Mouse (Mus musculus) c-Kit-positive CD71-negative TER-119-negative erythroid progenitor cells, embryonic 14.5 days (primary cell): ENCODE data around the gene Tpst2.

ENCODE experiments used
- DNase-seq: peaks from one replicate; pipeline ENCODE4 v3.0.0-alpha.2; 2013; ENCODE audit warnings: low read depth

Gene Tpst2

GRCm38 (mm10) chr5:112255426-112255825 is 21.1 kb upstream of the Tpst2 start, which contains the start of gene Crybb1:
Crybb1 (plus strand) TSS chr5:112255815.
- DNase-seq, result no peak

- no peak for DNase-seq
Measured at GRCm38 (mm10) chr5:112256457-112256856, 20.0 kb upstream of the Tpst2 start.

DNA sequence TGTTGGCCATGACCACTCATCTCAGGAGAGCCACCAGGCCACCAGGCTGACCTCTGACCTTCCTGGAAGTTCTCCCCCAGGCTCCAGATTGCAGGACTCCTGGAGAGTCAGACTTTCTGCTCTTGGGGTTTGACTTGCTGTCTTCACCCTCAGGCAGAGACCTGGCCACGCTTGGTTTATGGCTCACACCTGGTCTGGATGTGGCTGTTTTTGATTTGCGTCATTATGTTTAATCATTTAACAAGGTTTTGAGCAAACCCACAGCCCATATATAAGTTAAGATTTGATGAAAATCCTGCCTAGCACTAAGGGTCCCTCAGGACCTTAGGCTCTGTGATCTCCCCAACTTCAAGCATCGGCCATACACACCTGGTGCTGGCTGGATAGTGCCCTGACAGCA is 18.6 kb upstream of the Tpst2 start:
- no peak for DNase-seq

DNA sequence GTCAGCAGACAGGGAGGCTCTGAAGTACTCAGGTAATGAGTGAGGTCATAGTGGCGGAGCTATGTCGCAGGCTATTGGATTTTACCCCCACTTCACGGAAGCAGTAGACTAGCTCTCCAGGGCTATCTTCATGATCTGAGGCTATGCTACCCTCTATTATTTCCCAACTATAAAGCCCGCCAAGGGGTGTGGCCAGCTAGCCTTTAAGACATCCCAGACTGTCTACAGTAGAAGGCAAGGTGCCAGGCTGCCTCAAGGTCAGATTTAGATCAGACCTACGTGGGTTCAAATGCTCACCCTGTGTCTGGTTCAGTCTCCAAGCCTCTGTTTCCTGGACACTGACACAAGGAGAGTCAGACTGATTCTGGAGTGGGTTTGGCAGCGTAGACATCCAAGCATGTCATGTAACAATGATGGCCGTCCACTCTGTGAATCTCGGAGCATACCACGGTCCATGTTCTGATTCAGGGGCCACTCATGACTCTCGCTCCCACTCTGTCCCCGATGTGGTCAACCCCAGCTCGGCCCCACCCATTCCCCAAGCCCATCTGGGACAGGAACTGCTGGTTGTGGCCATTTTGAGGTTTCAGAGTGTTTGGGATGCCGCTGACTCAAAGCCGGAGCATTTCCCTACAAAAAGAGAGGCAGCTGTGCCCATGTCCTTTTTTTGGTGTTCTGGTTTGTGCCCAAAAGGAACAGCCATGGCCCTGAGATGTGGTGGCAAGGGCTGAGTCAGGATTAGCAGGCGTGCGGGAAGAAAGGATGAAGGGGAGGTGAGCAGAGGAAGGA is 16.4 kb upstream of the Tpst2 start:
- DNase-seq, result no peak

GRCm38 (mm10) chr5:112260818-112261217 is 15.7 kb upstream of the Tpst2 start:
- DNase-seq, result no peak

DNA sequence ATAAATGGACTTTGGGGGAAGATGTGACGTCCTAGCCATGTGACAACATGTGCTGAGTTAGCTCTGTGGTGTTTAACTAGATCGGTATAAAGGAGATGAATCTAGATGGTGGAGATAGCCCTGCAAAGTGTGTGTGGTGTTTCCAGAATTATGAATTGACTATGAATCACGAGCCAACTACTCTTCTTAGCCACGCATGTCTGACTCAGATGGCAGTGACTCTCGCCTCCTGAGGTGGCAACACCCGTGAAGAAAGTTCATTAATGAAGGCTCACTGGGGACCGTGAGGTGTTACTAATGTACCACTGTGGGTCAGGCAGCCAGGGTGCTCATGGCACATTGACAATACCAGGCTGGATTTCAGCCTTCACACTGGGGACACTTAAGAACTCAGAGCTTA is 12.4 kb upstream of the Tpst2 start:
- no peak for DNase-seq

- no peak for DNase-seq
Measured at GRCm38 (mm10) chr5:112265110-112265509, 11.4 kb upstream of the Tpst2 start.

DNA sequence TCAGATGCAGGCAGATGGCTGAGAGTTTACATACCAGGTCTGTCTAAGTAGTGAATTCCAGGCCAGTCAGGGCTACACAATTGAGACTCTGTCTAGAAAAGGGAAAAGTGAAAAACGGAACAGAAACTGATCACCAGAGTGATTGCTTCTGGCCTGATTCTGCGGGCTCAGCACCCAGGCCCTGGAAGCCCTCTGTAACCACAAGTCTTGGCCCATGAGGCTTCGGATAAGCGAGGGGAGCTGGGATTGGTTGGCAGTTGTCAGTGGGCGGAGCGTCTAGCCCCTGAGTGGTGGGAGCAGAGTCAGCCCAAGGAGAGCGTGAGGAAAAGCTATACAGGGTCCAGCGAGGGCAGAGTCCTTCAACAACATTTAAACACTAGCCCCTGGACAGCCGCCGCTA is 11.0 kb upstream of the Tpst2 start:
- no peak for DNase-seq

DNA sequence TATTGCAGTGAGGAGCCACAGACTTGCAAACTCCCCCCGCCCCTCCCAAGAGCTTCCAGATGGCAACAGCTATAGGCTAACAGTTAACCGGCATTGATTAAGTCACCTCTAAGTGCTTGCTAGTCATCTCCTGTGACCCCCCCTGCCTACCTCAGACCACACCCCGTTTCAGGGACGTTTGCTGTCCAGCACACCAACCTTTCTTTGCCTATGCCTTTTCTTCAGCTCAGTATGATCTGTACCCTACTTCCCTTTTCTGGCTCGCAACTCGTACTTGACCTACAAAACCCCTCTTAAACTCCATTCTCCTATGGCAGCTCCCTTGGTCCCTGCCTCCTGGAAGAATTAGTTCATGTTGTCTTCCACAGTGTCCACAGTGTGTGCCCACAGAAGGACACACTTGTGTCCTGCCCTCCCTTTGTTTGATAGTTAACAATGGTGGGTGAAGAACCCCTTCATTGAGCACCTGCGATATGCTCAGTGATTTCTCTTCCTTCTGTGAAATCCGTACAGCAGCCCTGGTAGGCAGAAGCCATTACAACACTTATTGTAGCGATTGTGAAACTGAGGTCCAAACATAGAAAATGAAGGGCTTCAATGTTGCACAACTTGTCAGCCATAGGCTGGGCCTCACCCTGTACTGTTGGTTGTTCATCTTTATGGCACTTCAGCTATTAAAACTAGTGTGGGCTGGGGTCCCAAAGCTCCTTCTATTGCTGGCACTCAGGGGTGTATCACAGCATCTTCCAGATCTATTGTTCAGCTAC is 10.3 kb upstream of the Tpst2 start:
- DNase-seq, result no peak

DNA sequence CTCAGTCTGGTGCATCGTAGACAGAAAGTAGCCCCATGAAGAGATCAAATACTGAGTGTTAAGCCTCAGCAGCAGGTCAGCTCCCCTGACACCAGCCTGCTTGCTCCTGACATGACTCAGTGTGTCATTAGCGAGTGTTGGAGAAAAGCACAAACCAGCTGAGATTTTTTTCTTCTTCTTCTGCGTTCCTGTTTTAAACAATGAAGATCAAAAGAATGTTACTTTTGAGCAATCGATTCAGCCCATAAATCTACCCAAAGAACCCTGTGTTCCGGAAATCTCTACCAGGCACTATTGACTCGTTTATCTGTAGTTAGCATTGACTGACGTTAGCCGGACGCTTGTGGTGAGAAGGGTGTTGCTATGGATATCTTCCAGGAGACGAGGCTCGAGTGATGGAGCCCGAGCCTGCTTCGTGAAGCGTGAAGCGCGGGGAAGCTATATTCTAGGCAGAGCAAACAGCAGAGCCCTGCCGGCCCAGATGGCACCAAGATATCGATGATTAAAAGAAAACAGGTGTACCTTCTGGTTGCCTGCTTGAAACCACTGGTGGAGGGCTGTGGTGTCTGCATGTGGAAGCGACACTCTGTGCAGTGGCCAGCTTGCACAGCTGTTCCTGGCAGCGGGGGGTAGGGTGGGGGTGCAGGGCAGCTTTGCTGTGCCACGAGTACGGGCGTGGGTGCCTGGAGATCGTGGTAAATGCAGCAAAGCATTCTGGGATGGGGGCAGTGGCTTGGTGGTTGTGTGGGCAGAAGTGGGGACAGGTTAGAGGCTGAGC is 5.5 kb upstream of the Tpst2 start:
- no peak for DNase-seq

DNA sequence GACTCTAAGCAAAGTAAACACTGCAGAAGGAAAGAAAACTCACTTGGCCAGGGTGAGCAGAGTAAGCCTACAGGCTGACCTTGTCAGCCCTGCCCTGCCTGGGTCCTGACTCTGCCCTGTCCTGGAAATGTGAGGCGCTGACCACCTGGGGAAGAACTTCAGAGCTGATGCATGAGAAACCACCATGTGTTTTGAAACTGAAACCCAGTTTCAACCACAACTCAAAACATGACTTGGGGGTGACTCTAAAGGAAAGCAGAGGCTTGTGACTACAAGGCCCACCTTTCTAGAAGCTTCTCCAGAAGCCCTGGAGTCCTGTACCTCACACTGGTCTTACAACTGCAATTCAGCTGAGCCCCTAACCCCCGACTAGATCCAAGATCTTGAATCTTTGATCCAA is 3.6 kb upstream of the Tpst2 start:
- no peak for DNase-seq

- DNase-seq, result no peak
Measured at GRCm38 (mm10) chr5:112273746-112274463, 2.6 kb upstream of the Tpst2 start.

- DNase-seq, result no peak
Measured at GRCm38 (mm10) chr5:112275021-112275804, 1.3 kb upstream of the Tpst2 start.

DNA sequence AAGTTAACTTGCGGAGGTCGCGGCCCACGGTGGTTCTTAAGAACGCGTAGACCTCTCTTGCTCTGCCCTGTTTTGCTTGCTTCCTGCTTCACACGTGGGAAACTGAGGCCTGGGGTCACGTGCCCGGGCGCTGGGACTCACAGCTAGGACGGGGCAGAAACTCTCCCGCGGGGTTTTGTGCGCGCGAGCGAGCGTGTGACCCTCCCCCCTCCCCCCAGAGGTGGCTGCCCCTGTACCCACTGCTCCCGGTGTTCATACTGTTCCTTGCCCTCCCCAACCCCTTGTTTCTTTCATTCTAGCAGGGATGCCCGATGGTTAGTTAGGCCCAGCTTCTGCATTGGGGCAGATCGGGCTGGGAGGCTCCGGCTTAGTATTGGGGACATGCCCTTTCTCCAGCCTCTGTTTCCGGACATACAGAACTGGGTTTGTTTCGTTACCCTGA is 437 bp downstream of the Tpst2 start:
- DNase-seq, result no peak

DNA sequence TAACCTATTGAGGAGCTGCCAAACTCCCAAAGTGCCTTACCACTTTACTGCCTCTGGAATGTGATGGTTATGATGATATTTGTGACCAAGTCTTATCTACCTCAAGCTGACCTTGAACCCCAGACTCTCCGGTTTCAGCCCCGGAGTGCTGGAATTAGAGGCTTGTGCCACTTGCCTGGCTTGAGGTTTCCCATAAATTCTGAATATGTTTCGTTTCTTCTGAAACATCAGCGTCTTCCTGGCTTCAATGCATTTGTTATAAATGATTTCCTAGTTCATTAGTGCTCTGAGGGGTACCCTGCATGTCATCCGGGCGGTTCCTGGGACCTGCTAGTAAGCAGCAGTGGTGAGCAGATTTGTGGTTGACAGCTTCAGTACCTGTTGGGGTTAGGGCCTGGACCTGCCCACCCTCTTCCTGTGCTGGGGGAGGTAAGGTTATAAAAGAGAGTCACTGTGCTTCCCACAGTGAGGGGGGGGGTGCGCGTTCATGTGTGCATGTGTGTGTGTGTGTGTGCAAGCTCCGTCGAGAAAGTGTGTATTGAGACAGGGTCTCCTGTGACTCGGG is 1.5 kb downstream of the Tpst2 start:
- no peak for DNase-seq

- DNase-seq, result no peak
Measured at GRCm38 (mm10) chr5:112279181-112280021, 2.9 kb downstream of the Tpst2 start.

DNA sequence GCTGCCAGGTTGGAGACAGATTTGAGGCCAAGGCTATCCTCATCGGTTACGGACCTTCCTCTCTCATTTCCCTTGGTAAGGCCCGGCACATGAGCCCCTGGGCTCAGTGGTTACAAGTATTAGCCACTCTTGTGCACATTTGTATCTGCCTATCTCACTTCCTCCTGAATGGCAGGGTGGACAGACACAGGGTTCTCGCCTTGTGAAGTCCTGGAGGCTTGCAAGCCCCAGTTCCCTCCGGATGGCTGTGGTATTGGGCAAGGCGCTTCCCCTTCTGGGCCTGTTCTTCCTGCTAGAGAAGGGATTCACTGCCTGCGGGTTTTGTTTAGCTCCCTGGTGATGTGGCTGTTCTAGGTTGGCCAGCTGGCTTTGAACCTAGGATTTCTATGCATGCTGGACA is 3.7 kb downstream of the Tpst2 start:
- no peak for DNase-seq

- DNase-seq, result no peak
Measured at GRCm38 (mm10) chr5:112280863-112281660, 4.6 kb downstream of the Tpst2 start.

DNA sequence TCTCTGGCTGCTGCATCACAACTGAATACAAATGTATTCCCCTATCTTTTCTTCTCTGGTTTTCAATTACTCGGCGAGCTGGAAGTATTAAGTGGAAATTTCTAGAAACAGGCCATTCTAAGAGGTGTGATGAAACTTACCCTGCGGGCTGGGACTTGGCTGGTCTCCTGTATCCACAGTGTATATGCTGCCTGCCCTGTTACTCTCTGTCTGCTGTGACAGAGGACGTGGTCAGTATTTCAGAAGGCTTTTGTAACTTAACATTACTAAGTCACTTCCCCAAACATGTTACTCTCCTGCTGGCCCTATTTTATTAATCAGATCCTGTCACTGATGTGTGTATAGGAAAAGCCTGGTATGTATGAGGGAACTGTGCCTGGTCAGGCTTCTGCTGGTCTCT is 5.2 kb downstream of the Tpst2 start:
- DNase-seq, result no peak
